8 mouse cellular contexts compared by ENCODE assay signal in the genomic region with DNA sequence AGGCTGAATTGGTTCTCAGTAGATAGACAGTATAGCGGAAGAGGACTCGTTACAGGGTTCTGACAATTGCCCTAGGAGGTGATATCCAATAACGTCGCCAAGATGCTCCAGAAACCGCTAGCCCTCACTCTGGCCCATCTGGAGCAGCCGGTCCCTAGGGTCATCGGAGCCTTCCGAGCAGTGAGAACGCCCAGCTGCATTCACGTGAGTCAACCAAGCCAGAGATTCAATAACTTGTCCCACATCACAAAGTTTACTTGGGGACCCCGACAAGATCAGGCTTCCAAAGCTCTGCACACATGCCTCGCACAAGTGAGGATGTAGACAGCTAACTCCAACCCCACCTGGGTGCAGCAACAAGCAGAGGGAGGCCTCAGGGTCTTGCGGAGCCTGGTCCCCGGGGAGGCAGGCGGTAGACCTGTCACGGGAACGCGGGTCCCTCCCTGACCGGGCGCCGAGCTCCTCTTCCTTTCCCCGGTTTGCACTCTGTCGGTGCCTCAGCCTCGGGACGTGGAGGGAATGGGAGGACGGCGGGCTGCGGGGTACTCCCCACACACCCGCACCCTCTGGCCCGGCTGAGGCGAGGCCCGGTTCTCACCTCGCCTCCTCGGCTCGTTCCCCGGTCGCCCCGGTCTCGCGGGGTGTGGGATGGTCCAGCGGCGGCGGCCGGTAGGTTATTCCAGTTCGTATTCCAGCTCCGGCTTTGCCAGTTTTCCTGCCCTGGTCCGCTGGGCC. TPM values are rescaled to one million over a fixed set of nuclear protein-coding genes. Genes with fewer than 3 reads are reported as not detected.
DNase-seq lines count a peak whose midpoint lies in the region; ATAC-seq and TF ChIP-seq lines count a peak whose summit lies in the region.

No protein-coding gene starts in this region.

- H3K27ac ChIP-seq in heart, embryonic 14.5 days (replicated peaks in 1 of 2; ENCODE audit: control insufficient read depth in 1 of 2, insufficient read depth in 1 of 2, low read depth in 2 of 2, low read length in 2 of 2), result peak overlapping the region; percentile 78 to 83
- peak overlapping the region; percentile 69 for H3K27ac ChIP-seq in forebrain, embryonic 12.5 days
- H3K27ac ChIP-seq in liver, embryonic 11.5 days (ENCODE audit: low read depth, low read length), result peak overlapping the region; percentile 70
- peak overlapping the region; percentile 18; the same call in 1 of the 2 replicates for H3K27ac ChIP-seq in stomach, embryonic 14.5 days (ENCODE audit: low read length)

- no peak for TF ChIP-seq CTCF in G1E (IDR thresholded peaks at IDR 0.05; ENCODE audit: low read depth, low read length)

- peak; percentile 73 for ATAC-seq in heart, embryonic 14.5 days (ENCODE audit: insufficient number of reproducible peaks, insufficient read depth, low FRiP score, low read depth)
- ATAC-seq in G1E (ENCODE audit: extremely low read depth, insufficient number of reproducible peaks, low FRiP score, poor library complexity, severe bottlenecking), result peak; percentile 24
- ATAC-seq in forebrain, embryonic 12.5 days (ENCODE audit: low FRiP score), result no peak; the same call in none of the 2 replicates
- peak; percentile 77 for ATAC-seq in liver, embryonic 11.5 days (replicated peaks; ENCODE audit: low FRiP score)
- peak; percentile 83 for ATAC-seq in stomach, embryonic 14.5 days (ENCODE audit: insufficient number of reproducible peaks, insufficient read depth, low FRiP score, low read depth)

- H3K27me3 ChIP-seq in heart, embryonic 14.5 days (ENCODE audit: control insufficient read depth, insufficient read depth, low read length), result no peaks in the 10 kb centered on the region
- H3K27me3 ChIP-seq in G1E (ENCODE audit: insufficient read depth, low read length), result no peaks in the 10 kb centered on the region
- H3K27me3 ChIP-seq in forebrain, embryonic 12.5 days, result no peaks in the 10 kb centered on the region
- no peaks in the 10 kb centered on the region for H3K27me3 ChIP-seq in liver, embryonic 11.5 days (replicated peaks; ENCODE audit: control insufficient read depth, insufficient read depth, low read length)
- no peaks in the 10 kb centered on the region for H3K27me3 ChIP-seq in stomach, embryonic 14.5 days (ENCODE audit: control insufficient read depth, insufficient read depth, low read length)

- peak overlapping the region; percentile 94 for H3K4me2 ChIP-seq in heart, embryonic 14.5 days (ENCODE audit: low read length)
- peak overlapping the region; percentile 76 for H3K4me2 ChIP-seq in forebrain, embryonic 12.5 days
- H3K4me2 ChIP-seq in liver, embryonic 11.5 days, result peak overlapping the region; percentile 84
- H3K4me2 ChIP-seq in stomach, embryonic 14.5 days (replicated peaks; ENCODE audit: low read depth, low read length), result peak overlapping the region; percentile 85

- H3K9ac ChIP-seq in heart, embryonic 14.5 days (ENCODE audit: low read length), result peak overlapping the region; percentile 97
- H3K9ac ChIP-seq in forebrain, embryonic 12.5 days, result peak overlapping the region; percentile 74
- peak overlapping the region; percentile 79 for H3K9ac ChIP-seq in liver, embryonic 11.5 days (ENCODE audit: low read depth, low read length)
- H3K9ac ChIP-seq in stomach, embryonic 14.5 days (replicated peaks; ENCODE audit: low read depth, low read length), result peak overlapping the region; percentile 56

- H3K4me3 ChIP-seq in heart, embryonic 14.5 days (ENCODE audit: control insufficient read depth in 1 of 2, insufficient read depth in 1 of 2, low read depth in 1 of 2, low read length in 2 of 2), result peak overlapping the region; percentile 93
- H3K4me3 ChIP-seq in G1E (ENCODE audit: low read depth, low read length), result peak overlapping the region; percentile 90
- peak overlapping the region; percentile 80 for H3K4me3 ChIP-seq in forebrain, embryonic 12.5 days (replicated peaks)
- H3K4me3 ChIP-seq in liver, embryonic 11.5 days (ENCODE audit: low read depth, low read length), result peak overlapping the region; percentile 83
- peak overlapping the region; percentile 82 for H3K4me3 ChIP-seq in stomach, embryonic 14.5 days (ENCODE audit: low read depth, low read length)

- WGBS in heart, embryonic 14.5 days, result 1% methylated on average over 45 of the region's 47 CpGs
- under 1% methylated on average over 46 of the region's 47 CpGs for WGBS in forebrain, embryonic 12.5 days
- under 1% methylated on average over 47 of the region's 47 CpGs for WGBS in liver, embryonic 11.5 days
- under 1% methylated on average over 45 of the region's 47 CpGs for WGBS in stomach, embryonic 14.5 days

- H3K4me1 ChIP-seq in heart, embryonic 14.5 days (ENCODE audit: control insufficient read depth in 2 of 2, insufficient read depth in 2 of 2, low read length in 2 of 2), result peaks cover 8 to 18% of the 10 kb centered on the region in 2 experiments
- H3K4me1 ChIP-seq in G1E (ENCODE audit: insufficient read depth, low read depth, low read length), result peaks cover 40% of the 10 kb centered on the region
- H3K4me1 ChIP-seq in forebrain, embryonic 12.5 days, result peaks cover 19% of the 10 kb centered on the region
- H3K4me1 ChIP-seq in liver, embryonic 11.5 days (replicated peaks; ENCODE audit: control insufficient read depth, insufficient read depth, low read length), result peaks cover 9% of the 10 kb centered on the region; the same call in 1 of the 2 replicates
- peaks cover 12% of the 10 kb centered on the region; the same call in 1 of the 2 replicates for H3K4me1 ChIP-seq in stomach, embryonic 14.5 days (ENCODE audit: control insufficient read depth, insufficient read depth, low read length)

- no peaks in the 10 kb centered on the region for H3K9me3 ChIP-seq in heart, embryonic 14.5 days (ENCODE audit: control insufficient read depth, low read length)
- H3K9me3 ChIP-seq in G1E (replicated peaks), result no peaks in the 10 kb centered on the region
- H3K9me3 ChIP-seq in forebrain, embryonic 12.5 days, result no peaks in the 10 kb centered on the region
- no peaks in the 10 kb centered on the region for H3K9me3 ChIP-seq in liver, embryonic 11.5 days (ENCODE audit: control insufficient read depth, low read length)
- H3K9me3 ChIP-seq in stomach, embryonic 14.5 days (ENCODE audit: control insufficient read depth, low read depth, low read length), result no peaks in the 10 kb centered on the region

- peaks cover 8% of the 10 kb centered on the region for H3K36me3 ChIP-seq in heart, embryonic 14.5 days (ENCODE audit: control insufficient read depth, insufficient read depth, low read length)
- H3K36me3 ChIP-seq in G1E (replicated peaks), result peaks cover 46% of the 10 kb centered on the region
- H3K36me3 ChIP-seq in forebrain, embryonic 12.5 days (replicated peaks), result no peaks in the 10 kb centered on the region; the same call in 1 of the 2 replicates
- peaks cover 3% of the 10 kb centered on the region; the same call in 1 of the 2 replicates for H3K36me3 ChIP-seq in liver, embryonic 11.5 days (ENCODE audit: control insufficient read depth, insufficient read depth, low read length)
- no peaks in the 10 kb centered on the region for H3K36me3 ChIP-seq in stomach, embryonic 14.5 days (ENCODE audit: control insufficient read depth, insufficient read depth, low read length)

- no peak for DNase-seq in heart, adult 8-10 months (ENCODE audit: low spot score)
- peak; percentile 80 for DNase-seq in G1E (ENCODE audit: low spot score)
- DNase-seq in liver, embryonic 11.5 days (ENCODE audit: low spot score), result no peak
- no peak for DNase-seq in right cerebral cortex, postnatal 4 days
- DNase-seq in left cerebral cortex, adult 8-10 months (ENCODE audit: low spot score in 2 of 2), result no peak

RNA-seq across cellular contexts. Expression of a gene that starts 0.4 kb away (rescaled TPM):
- 39.5 and 40.0 TPM in 2 replicates for polyA plus RNA-seq in heart, embryonic 14.5 days (2014; fragmentation: Nextera tagmentation; extraction: Ambion mirVana)
- 10 to 100 TPM; 41.9 to 54.9 (median 43.9) TPM for total RNA-seq in heart, adult 8-10 months (2022)
- total RNA-seq in G1E (2014; fragmentation: Nextera tagmentation) (19.8 and 29.5 TPM in 2 replicates), G1E (2017) (42.8 and 43.0 TPM in 2 replicates)
- polyA plus RNA-seq in G1E (2012), result 15.4 and 17.1 TPM in 2 replicates
- 37.2 and 39.2 TPM in 2 replicates for polyA plus RNA-seq in forebrain, embryonic 12.5 days (2016; fragmentation: Nextera tagmentation; extraction: Ambion mirVana)
- 42.0 and 42.8 TPM in 2 replicates for polyA plus RNA-seq in liver, embryonic 11.5 days (2014; fragmentation: Nextera tagmentation; extraction: Ambion mirVana)
- polyA plus RNA-seq in stomach, embryonic 14.5 days (2014; fragmentation: Nextera tagmentation; extraction: Ambion mirVana), result 51.0 and 57.6 TPM in 2 replicates
- 10 to 100 TPM; 42.6 to 50.0 (median 43.9) TPM for total RNA-seq in left cerebral cortex, adult 8-10 months (2022)

RNA-seq across cellular contexts. Expression of a gene that starts 0.5 kb away (rescaled TPM):
- polyA plus RNA-seq in heart, embryonic 14.5 days (2014; fragmentation: Nextera tagmentation; extraction: Ambion mirVana), result 69.3 and 70.5 TPM in 2 replicates
- total RNA-seq in heart, adult 8-10 months (2022), result 10 to 100 TPM; 36.6 to 37.8 (median 37.7) TPM
- total RNA-seq in G1E (2014; fragmentation: Nextera tagmentation), result 165 and 172 TPM in 2 replicates
- total RNA-seq in G1E (2017), result 109 and 113 TPM in 2 replicates
- 7.6 and 10.1 TPM in 2 replicates for polyA plus RNA-seq in G1E (2012)
- polyA plus RNA-seq in forebrain, embryonic 12.5 days (2016; fragmentation: Nextera tagmentation; extraction: Ambion mirVana), result 124 and 130 TPM in 2 replicates
- polyA plus RNA-seq in liver, embryonic 11.5 days (2014; fragmentation: Nextera tagmentation; extraction: Ambion mirVana), result 110 and 117 TPM in 2 replicates
- polyA plus RNA-seq in stomach, embryonic 14.5 days (2014; fragmentation: Nextera tagmentation; extraction: Ambion mirVana), result 105 and 112 TPM in 2 replicates
- 10 to 100 TPM; 52.8 to 65.1 (median 60.1) TPM for total RNA-seq in left cerebral cortex, adult 8-10 months (2022)

RNA-seq across cellular contexts. Expression of a gene that starts 30.5 kb away (rescaled TPM):
- 46.7 and 48.7 TPM in 2 replicates for polyA plus RNA-seq in heart, embryonic 14.5 days (2014; fragmentation: Nextera tagmentation; extraction: Ambion mirVana)
- 10 to 100 TPM; 13.4 to 20.0 (median 16.6) TPM for total RNA-seq in heart, adult 8-10 months (2022)
- 27.8 and 35.7 TPM in 2 replicates for total RNA-seq in G1E (2014; fragmentation: Nextera tagmentation)
- 49.5 and 62.6 TPM in 2 replicates for total RNA-seq in G1E (2017)
- 108 and 111 TPM in 2 replicates for polyA plus RNA-seq in G1E (2012)
- polyA plus RNA-seq in forebrain, embryonic 12.5 days (2016; fragmentation: Nextera tagmentation; extraction: Ambion mirVana), result 41.9 and 45.3 TPM in 2 replicates
- 45.0 and 47.5 TPM in 2 replicates for polyA plus RNA-seq in liver, embryonic 11.5 days (2014; fragmentation: Nextera tagmentation; extraction: Ambion mirVana)
- 46.6 and 49.5 TPM in 2 replicates for polyA plus RNA-seq in stomach, embryonic 14.5 days (2014; fragmentation: Nextera tagmentation; extraction: Ambion mirVana)
- total RNA-seq in left cerebral cortex, adult 8-10 months (2022), result 10 to 100 TPM; 13.1 to 16.8 (median 15.0) TPM

Comparison
In these comparisons a context has a peak if more than half of its experiments do, and no peak if none do; other contexts are left out.
1. H3K27ac ChIP-seq: peak in every context shown above with its lines; median percentile 80 in heart, embryonic 14.5 days; 70 in liver, embryonic 11.5 days; 69 in forebrain, embryonic 12.5 days; 18 in stomach, embryonic 14.5 days.